Mouse (Mus musculus) MEL (cell line): ENCODE results near the gene Nprl3.
"Not testable (repeated sequence)": the region's sequence is repeated elsewhere in the genome, so short reads cannot be mapped to it uniquely, and the experiment has no call there.

Source experiments
- MXI1 ChIP-seq: IDR thresholded peaks from 2 replicates; pipeline ENCODE4 v1.6.1; 2011; ENCODE audit warnings: mild to moderate bottlenecking, low read depth, low read length, improper control_type of control experiment
- POLR2A ChIP-seq, 2 experiments: IDR thresholded peaks; 2 replicates each; pipeline ENCODE4 v1.6.1; 2011 to 2012; ENCODE audit warnings: low read length in 2 of 2, mild to moderate bottlenecking in 2 of 2, control low read depth in 1 of 2, improper control_type of control experiment in 1 of 2, low read depth in 1 of 2, moderate library complexity in 1 of 2; ENCODE audit not compliant: control insufficient read depth in 1 of 2, insufficient read depth in 1 of 2, poor library complexity in 1 of 2
- USF1 ChIP-seq: IDR thresholded peaks from 2 replicates; pipeline ENCODE4 v1.6.1; 2014; ENCODE audit warnings: low read depth, mild to moderate bottlenecking, inconsistent platforms, low read length, improper control_type of control experiment, moderate library complexity

DNA sequence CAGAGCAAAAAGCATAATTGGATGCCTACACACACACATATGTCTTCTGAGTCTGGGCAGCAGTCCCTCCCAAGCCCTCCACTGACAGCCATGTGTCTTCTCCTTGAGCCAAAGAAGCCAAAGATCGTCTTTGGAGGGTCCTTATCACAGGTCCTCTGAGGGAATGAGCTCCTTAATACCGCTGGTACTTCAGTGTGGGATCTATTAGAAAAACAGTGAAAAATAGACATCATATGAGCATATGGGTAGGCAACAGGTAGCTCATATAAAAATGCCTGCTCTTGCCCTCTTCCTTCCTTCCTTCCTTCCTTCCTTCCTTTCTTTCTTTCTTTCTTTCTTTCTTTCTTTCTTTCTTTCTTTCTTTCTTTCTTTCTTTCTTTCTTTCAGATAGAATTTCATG lies 17.1 kb upstream of the Nprl3 start:
- not testable (repeated sequence) for TF ChIP-seq MXI1; POLR2A (IDR thresholded peaks at IDR 0.05; ENCODE audit: control insufficient read depth in 1 of 2, insufficient read depth in 1 of 2, low read depth in 1 of 2, low read length in 2 of 2, poor library complexity in 1 of 2); USF1
